Comparison of ENCODE assay signal across 9 mouse cellular contexts in genomic region chr3:151836451-151836850, GRCm38 (mm10). TPM values are rescaled to one million over a fixed set of nuclear protein-coding genes. Genes with fewer than 3 reads are reported as not detected.
A peak's percentile ranks its signal among the peaks of the same experiment; 100 is the strongest.
DNase-seq lines count a peak whose midpoint lies in the region; ATAC-seq and TF ChIP-seq lines count a peak whose summit lies in the region.
"Had no signal": no experiment of that assay in that cellular context is flagged by ENCODE, and none has a peak within 500 bp of the region (broad histone marks: within the 10 kb centered on the region; RNA-seq: fewer than 3 reads in every experiment).

No protein-coding gene starts in this region.

- no peaks in the 10 kb centered on the region for H3K36me3 ChIP-seq in kidney, adult 2 months (ENCODE audit: control insufficient read depth, insufficient read depth, low read length)
- no peaks in the 10 kb centered on the region for H3K36me3 ChIP-seq in forebrain, embryonic 11.5 days (ENCODE audit: control insufficient read depth, insufficient read depth, low read length)
- no peaks in the 10 kb centered on the region for H3K36me3 ChIP-seq in intestine, postnatal 0 days (ENCODE audit: control insufficient read depth, insufficient read depth)
- no peaks in the 10 kb centered on the region for H3K36me3 ChIP-seq in neural tube, embryonic 12.5 days

- peak overlapping the region; percentile 92; the same call in 1 of the 2 replicates for H3K4me2 ChIP-seq in forebrain, embryonic 11.5 days (ENCODE audit: low read depth, low read length, severe bottlenecking)
- peak overlapping the region; percentile 65; the same call in 1 of the 2 replicates for H3K4me2 ChIP-seq in intestine, postnatal 0 days (replicated peaks; ENCODE audit: low read depth)
- peak overlapping the region; percentile 91 for H3K4me2 ChIP-seq in neural tube, embryonic 12.5 days (replicated peaks)

- DNase-seq in kidney, adult 2 months = no peak
- no peak for DNase-seq in kidney, postnatal 25 days
- no peak for DNase-seq in forebrain, embryonic 11.5 days (ENCODE audit: low spot score)
- no peak for DNase-seq in left cerebral cortex, postnatal 10 days (ENCODE audit: extremely low spot score in 1 of 2, low spot score in 2 of 2)
- DNase-seq in adrenal gland, adult 8-10 months = no peak
- DNase-seq in gastrocnemius, postnatal 14 days = no peak

- H3K9ac ChIP-seq in forebrain, embryonic 11.5 days (ENCODE audit: low read length) = no peak overlapping the region
- no peak overlapping the region for H3K9ac ChIP-seq in intestine, postnatal 0 days (ENCODE audit: low read depth, low read length)
- H3K9ac ChIP-seq in neural tube, embryonic 12.5 days = no peak overlapping the region

- TF ChIP-seq POLR2A in kidney, adult 2 months (IDR thresholded peaks at IDR 0.05; ENCODE audit: low read depth, low read length) = no peak

- no peaks in the 10 kb centered on the region for H3K27me3 ChIP-seq in kidney, adult 2 months (replicated peaks; ENCODE audit: control insufficient read depth, insufficient read depth, low read length)
- H3K27me3 ChIP-seq in forebrain, embryonic 11.5 days (ENCODE audit: control insufficient read depth, insufficient read depth, low read length) = no peaks in the 10 kb centered on the region
- H3K27me3 ChIP-seq in intestine, postnatal 0 days (replicated peaks; ENCODE audit: control insufficient read depth, insufficient read depth, low read length) = peaks cover 15% of the 10 kb centered on the region
- 0 out of 2 replicates have a peak, but pooled peaks cover 7% of the 10 kb centered on the region for H3K27me3 ChIP-seq in neural tube, embryonic 12.5 days (replicated peaks)
- H3K27me3 ChIP-seq: CH12.LX had no signal

- no peaks in the 10 kb centered on the region for H3K9me3 ChIP-seq in forebrain, embryonic 11.5 days (ENCODE audit: control insufficient read depth, low read length)
- H3K9me3 ChIP-seq in intestine, postnatal 0 days (ENCODE audit: control insufficient read depth) = no peaks in the 10 kb centered on the region
- H3K9me3 ChIP-seq in neural tube, embryonic 12.5 days = no peaks in the 10 kb centered on the region

- no peak for TF ChIP-seq CTCF in kidney, adult 2 months (conservative IDR thresholded peaks at IDR 0.05; ENCODE audit: insufficient read depth, insufficient read length, low read depth, low read length)
- no peak for TF ChIP-seq CTCF in intestine, postnatal 0 days (IDR thresholded peaks at IDR 0.05; ENCODE audit: low read depth)

- H3K4me1 ChIP-seq in kidney, adult 2 months (ENCODE audit: control insufficient read depth, insufficient read depth, low read length) = peaks cover 3% of the 10 kb centered on the region; the same call in 1 of the 2 replicates
- H3K4me1 ChIP-seq in forebrain, embryonic 11.5 days (replicated peaks; ENCODE audit: control insufficient read depth, insufficient read depth, low read length) = no peaks in the 10 kb centered on the region
- H3K4me1 ChIP-seq in intestine, postnatal 0 days (replicated peaks; ENCODE audit: control insufficient read depth, insufficient read depth, low read length) = no peaks in the 10 kb centered on the region
- H3K4me1 ChIP-seq in neural tube, embryonic 12.5 days = peaks cover 13% of the 10 kb centered on the region

- peak overlapping the region; percentile 62 for H3K27ac ChIP-seq in kidney, adult 2 months (ENCODE audit: insufficient read depth, low read depth, low read length)
- no peak overlapping the region for H3K27ac ChIP-seq in forebrain, embryonic 11.5 days (ENCODE audit: low read depth, low read length)
- H3K27ac ChIP-seq in intestine, postnatal 0 days (ENCODE audit: low read depth, low read length) = no peak overlapping the region
- no peak overlapping the region for H3K27ac ChIP-seq in neural tube, embryonic 12.5 days

- ATAC-seq in forebrain, embryonic 11.5 days (replicated peaks; ENCODE audit: low FRiP score) = no peak
- ATAC-seq in intestine, postnatal 0 days = no peak
- no peak for ATAC-seq in neural tube, embryonic 12.5 days (ENCODE audit: low FRiP score, low read depth)

- H3K4me3 ChIP-seq in kidney, adult 2 months (ENCODE audit: insufficient read depth, low read depth, low read length) = peak overlapping the region; percentile 56
- H3K4me3 ChIP-seq in forebrain, embryonic 11.5 days (ENCODE audit: low read depth, low read length) = peak overlapping the region; percentile 39
- no peak overlapping the region; the same call in 1 of the 2 replicates for H3K4me3 ChIP-seq in intestine, postnatal 0 days (ENCODE audit: low read depth, low read length)
- 0 out of 2 replicates have a peak overlapping the region, but pooled peaks have one; percentile 46 for H3K4me3 ChIP-seq in neural tube, embryonic 12.5 days

- intact Hi-C loops in left cerebral cortex, postnatal 10 days (cut with DNase I) = loop anchor here (5.0 kb wide), 2 partner anchors 231 to 251 kb away; no protein-coding TSS in a partner anchor
- intact Hi-C loops in gastrocnemius, postnatal 14 days (cut with DNase I; ENCODE audit: low total_unique reads) = loop anchor here (5.0 kb wide), 1 partner anchor 251 kb away; no protein-coding TSS in a partner anchor

- 5% methylated on average over 5 of the region's 5 CpGs for WGBS in kidney, adult 2 months
- WGBS in forebrain, embryonic 11.5 days = 3% methylated on average over 5 of the region's 5 CpGs
- whole genome bisulfite sequencing in intestine, postnatal 0 days = 10% methylated on average over 5 of the region's 5 CpGs
- WGBS in neural tube, embryonic 12.5 days = 8% methylated on average over 5 of the region's 5 CpGs

RNA-seq across cellular contexts. Expression of gene Ptgfr, which starts 1.0 kb away (rescaled TPM):
- 9.4 and 9.6 TPM in 2 replicates for polyA plus RNA-seq in kidney, adult 2 months (2012; rRNA removed)
- polyA plus RNA-seq in forebrain, embryonic 11.5 days (2014; fragmentation: Nextera tagmentation; extraction: Ambion mirVana) = 0.83 and 1.1 TPM in 2 replicates
- 0.22 and 0.29 TPM in 2 replicates for polyA plus RNA-seq in intestine, postnatal 0 days (2015; fragmentation: Nextera tagmentation; extraction: Ambion mirVana)
- polyA plus RNA-seq in neural tube, embryonic 12.5 days (2016; fragmentation: Nextera tagmentation; extraction: Ambion mirVana) = 2.5 and 3.1 TPM in 2 replicates
- total RNA-seq in left cerebral cortex, postnatal 10 days (2021) = 1 to 10 TPM; 1.6 to 2.4 TPM
- 1 to 10 TPM in 3 of 4 experiments, under 1 TPM in 1; 0.56 to 2.4 (median 1.8) TPM for total RNA-seq in adrenal gland, adult 8-10 months (2022)
- total RNA-seq in gastrocnemius, postnatal 14 days (2021) = 1 to 10 TPM; 1.3 to 1.7 TPM
- total RNA-seq: CH12.LX had no signal
